Mouse (Mus musculus): ENCODE data around the gene Abhd15.
"Not testable (repeated sequence)": the region's sequence is repeated elsewhere in the genome, so short reads cannot be mapped to it uniquely, and the experiment has no call there.

The Abhd15 gene

GRCm38 (mm10) chr11:77512891-77513810 lies 1.8 kb upstream of the Abhd15 start:
- peak; percentile 89 to 94 for DNase-seq

GRCm38 (mm10) chr11:77513811-77514170 lies 1.1 kb upstream of the Abhd15 start:
- DNase-seq, result peak; percentile 31 to 49

- DNase-seq, result no peak
Observed at GRCm38 (mm10) chr11:77514281-77514831, 565 bp upstream of the Abhd15 start.

GRCm38 (mm10) chr11:77515637-77516552 lies 974 bp downstream of the Abhd15 start, which contains the start of gene Trp53i13:
TSS of gene Trp53i13 (minus strand) at chr11:77515980.
- DNase-seq, result peak in 1 of 2 experiments; percentile 57

GRCm38 (mm10) chr11:77516553-77517425 lies 1.9 kb downstream of the Abhd15 start:
- DNase-seq, result no peak

GRCm38 (mm10) chr11:77518051-77518798 lies 3.3 kb downstream of the Abhd15 start:
- no peak for DNase-seq

GRCm38 (mm10) chr11:77519043-77519442 lies 4.1 kb downstream of the Abhd15 start, which contains the start of gene Gm10392:
TSS of gene Gm10392 (minus strand) at chr11:77519198.
- peak in 1 of 2 experiments; percentile 40 for DNase-seq

GRCm38 (mm10) chr11:77520601-77521529 lies 5.9 kb downstream of the Abhd15 start:
- peak in 1 of 2 experiments; percentile 55 for DNase-seq

- DNase-seq, result no peak
Observed at GRCm38 (mm10) chr11:77525804-77526486, 11.0 kb downstream of the Abhd15 start.

GRCm38 (mm10) chr11:77528420-77528819 lies 13.5 kb downstream of the Abhd15 start:
- DNase-seq, result not testable (repeated sequence)

- DNase-seq, result no peak
Observed at GRCm38 (mm10) chr11:77529644-77530043, 14.7 kb downstream of the Abhd15 start.

- DNase-seq, result no peak
Observed at GRCm38 (mm10) chr11:77530862-77531261, 15.9 kb downstream of the Abhd15 start.

GRCm38 (mm10) chr11:77532202-77532846 lies 17.4 kb downstream of the Abhd15 start:
- DNase-seq, result no peak

- DNase-seq, result no peak
Observed at GRCm38 (mm10) chr11:77545261-77545660, 30.3 kb downstream of the Abhd15 start.

GRCm38 (mm10) chr11:77585201-77585600 lies 70.3 kb downstream of the Abhd15 start:
- DNase-seq, result no peak

All from kidney, postnatal 36 days (tissue).